Mouse (Mus musculus) forebrain, embryonic 11.5 days (tissue): ENCODE measurements at regions not wholly inside any gene's neighbourhood (a gene's known extent, or its start where the extent isn't known, plus 50 kb on each side); places are given as distances from the start of the nearest gene placed in this dataset.

Experiments used
- ATAC-seq: fragments of 200-750 bp; cut with Nextera tagmentation; replicated peaks from 2 replicates; pipeline ENCODE4 v1.8.0; 2017; ENCODE audit warnings: moderate TSS enrichment; ENCODE audit not compliant: low FRiP score
- DNase-seq: peaks from one replicate; pipeline ENCODE4 v3.0.0-alpha.2; 2017; ENCODE audit warnings: low spot score
- H3K27ac ChIP-seq: fragments of 300-500 bp; sonication (generic); 2 replicates; pipeline ENCODE4 v1.5.1; 2014; ENCODE audit warnings: low read depth, low read length
- H3K27me3 ChIP-seq: fragments of 300-500 bp; sonication (generic); 2 replicates; pipeline ENCODE4 v1.6.1; 2014; ENCODE audit warnings: mild to moderate bottlenecking, low read length, mixed read lengths; ENCODE audit not compliant: control insufficient read depth, insufficient read depth
- H3K36me3 ChIP-seq: fragments of 300-500 bp; sonication (generic); 2 replicates; pipeline ENCODE4 v1.6.1; 2014; ENCODE audit warnings: mild to moderate bottlenecking, low read length, moderate library complexity, mixed read lengths; ENCODE audit not compliant: control insufficient read depth, insufficient read depth
- H3K4me1 ChIP-seq: fragments of 300-500 bp; sonication (generic); replicated peaks from 2 replicates; pipeline ENCODE4 v1.6.1; 2014; ENCODE audit warnings: low read length, mixed read lengths; ENCODE audit not compliant: control insufficient read depth, insufficient read depth
- H3K4me2 ChIP-seq: fragments of 300-500 bp; sonication (generic); 2 replicates; pipeline ENCODE4 v1.6.1; 2014; ENCODE audit warnings: low read depth, mild to moderate bottlenecking, low read length, moderate library complexity, mixed read lengths; ENCODE audit not compliant: severe bottlenecking
- H3K4me3 ChIP-seq: fragments of 300-500 bp; sonication (generic); 2 replicates; pipeline ENCODE4 v1.5.1; 2014; ENCODE audit warnings: low read depth, low read length
- H3K9ac ChIP-seq: fragments of 300-500 bp; sonication (generic); 2 replicates; pipeline ENCODE4 v1.6.1; 2014; ENCODE audit warnings: low read length
- H3K9me3 ChIP-seq: fragments of 300-500 bp; sonication (generic); 2 replicates; pipeline ENCODE4 v1.6.1; 2016; ENCODE audit warnings: low read length, mixed read lengths; ENCODE audit not compliant: control insufficient read depth
- WGBS: fragments of 180-500 bp; shearing (Covaris S2); extraction: QIAGEN DNeasy Blood & Tissue Kit; methylation state at CpG from one replicate; pipeline ENCODE4 v1.1.7; 2014; 5-methylcytosine and 5-hydroxymethylcytosine counted together

DNA sequence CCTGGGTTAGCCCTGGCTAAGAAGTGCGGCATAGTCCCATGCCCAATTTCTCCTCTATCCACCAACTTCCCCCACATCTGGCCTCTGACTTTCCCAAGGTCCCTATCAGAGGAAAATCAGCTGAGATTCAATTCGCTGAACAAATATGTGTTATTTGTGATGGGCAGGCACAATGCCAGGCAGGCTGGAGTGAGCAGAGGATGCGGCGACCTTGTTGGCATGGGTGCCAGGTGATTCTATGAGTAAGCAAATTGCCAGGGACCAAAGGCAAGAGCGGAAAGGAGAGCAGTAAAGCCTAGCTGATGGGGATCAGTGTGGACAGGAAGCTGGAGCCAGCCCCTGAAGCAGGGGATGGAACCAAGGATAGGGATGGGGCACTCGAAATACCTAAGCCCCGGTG lies 196.9 kb upstream of the Ppargc1a start:
- Histone ChIP-seq H3K4me1 (no peaks in the 10 kb centered on the region), H3K27ac (no peak overlapping the region), H3K4me2 (no peak overlapping the region), H3K4me3 (no peak overlapping the region), H3K27me3 (no peaks in the 10 kb centered on the region), H3K9me3 (no peaks in the 10 kb centered on the region), H3K9ac (no peak overlapping the region), H3K36me3 (no peaks in the 10 kb centered on the region)
- 92% methylated on average over 7 of the region's 7 CpGs for WGBS
- ATAC-seq = no peak
- DNase-seq = no peak

DNA sequence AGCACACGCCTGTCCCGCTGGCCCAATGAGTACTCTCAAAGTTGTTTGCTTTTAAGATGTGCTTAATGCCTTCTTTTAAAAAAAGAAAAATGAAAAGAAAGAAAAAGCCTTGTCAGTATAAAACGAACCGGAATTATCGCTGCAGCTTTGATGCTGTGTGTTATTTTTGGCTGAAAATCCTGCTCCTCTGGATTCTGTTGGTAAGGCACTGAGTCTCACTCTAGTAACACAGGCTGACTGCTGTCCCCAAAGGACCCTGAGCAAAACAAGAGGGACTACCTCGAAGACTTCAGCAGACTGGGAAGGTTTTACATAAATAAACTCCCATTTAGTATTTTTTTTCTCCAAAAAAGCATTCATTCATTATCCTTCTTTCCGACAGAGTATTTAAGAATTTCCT lies 196.1 kb upstream of the Ppargc1a start:
- H3K9ac ChIP-seq = no peak overlapping the region
- no peaks in the 10 kb centered on the region for H3K36me3 ChIP-seq
- ATAC-seq = no peak
- H3K4me2 ChIP-seq = no peak overlapping the region
- DNase-seq = no peak
- no peak overlapping the region for H3K4me3 ChIP-seq
- H3K27ac ChIP-seq = no peak overlapping the region
- H3K27me3 ChIP-seq = no peaks in the 10 kb centered on the region
- no peaks in the 10 kb centered on the region for H3K4me1 ChIP-seq
- WGBS = 74% methylated on average over 7 of the region's 7 CpGs
- H3K9me3 ChIP-seq = no peaks in the 10 kb centered on the region

- Histone ChIP-seq H3K4me3 (no peak overlapping the region), H3K27me3 (no peaks in the 10 kb centered on the region), H3K9ac (no peak overlapping the region), H3K27ac (no peak overlapping the region), H3K36me3 (no peaks in the 10 kb centered on the region), H3K4me1 (no peaks in the 10 kb centered on the region), H3K4me2 (no peak overlapping the region), H3K9me3 (no peaks in the 10 kb centered on the region)
- WGBS = 59% methylated on average over 3 of the region's 3 CpGs
- no peak for DNase-seq
- ATAC-seq = no peak
Measured at GRCm38 (mm10) chr5:51762352-51762751, 194.8 kb upstream of the Ppargc1a start.

DNA sequence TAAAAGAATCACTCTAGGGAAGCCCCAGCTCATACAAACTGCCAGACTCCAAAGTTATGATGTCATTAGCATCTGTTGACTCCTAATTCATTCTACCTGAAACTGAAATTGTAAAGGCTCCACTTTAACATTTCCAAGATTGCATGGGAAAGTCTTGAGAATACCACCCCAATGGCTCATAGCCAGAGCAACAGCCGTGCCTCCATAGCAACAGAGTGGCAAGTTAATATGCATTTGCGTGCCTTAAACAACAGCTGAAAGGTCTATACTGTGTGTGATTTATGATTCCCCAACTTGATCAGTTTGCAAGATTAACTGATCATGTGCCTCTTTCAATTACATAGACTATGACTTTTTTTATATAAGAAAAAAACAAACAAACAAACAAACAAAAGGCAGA lies 190.8 kb upstream of the Ppargc1a start:
- H3K36me3 ChIP-seq = no peaks in the 10 kb centered on the region
- DNase-seq = no peak
- 90% methylated on average over 2 of the region's 2 CpGs for WGBS
- no peak overlapping the region for H3K9ac ChIP-seq
- no peak overlapping the region for H3K27ac ChIP-seq
- H3K9me3 ChIP-seq = no peaks in the 10 kb centered on the region
- H3K27me3 ChIP-seq = no peaks in the 10 kb centered on the region
- no peak overlapping the region for H3K4me2 ChIP-seq
- H3K4me1 ChIP-seq = no peaks in the 10 kb centered on the region
- ATAC-seq = no peak
- no peak overlapping the region for H3K4me3 ChIP-seq

GRCm38 (mm10) chr5:51757864-51758263 lies 190.3 kb upstream of the Ppargc1a start:
- Histone ChIP-seq H3K4me1 (no peaks in the 10 kb centered on the region), H3K27ac (no peak overlapping the region), H3K27me3 (no peaks in the 10 kb centered on the region), H3K9ac (no peak overlapping the region), H3K9me3 (no peaks in the 10 kb centered on the region), H3K36me3 (no peaks in the 10 kb centered on the region), H3K4me2 (no peak overlapping the region), H3K4me3 (no peak overlapping the region)
- ATAC-seq = no peak
- DNase-seq = no peak
- 86% methylated on average over 2 of the region's 2 CpGs for WGBS

DNA sequence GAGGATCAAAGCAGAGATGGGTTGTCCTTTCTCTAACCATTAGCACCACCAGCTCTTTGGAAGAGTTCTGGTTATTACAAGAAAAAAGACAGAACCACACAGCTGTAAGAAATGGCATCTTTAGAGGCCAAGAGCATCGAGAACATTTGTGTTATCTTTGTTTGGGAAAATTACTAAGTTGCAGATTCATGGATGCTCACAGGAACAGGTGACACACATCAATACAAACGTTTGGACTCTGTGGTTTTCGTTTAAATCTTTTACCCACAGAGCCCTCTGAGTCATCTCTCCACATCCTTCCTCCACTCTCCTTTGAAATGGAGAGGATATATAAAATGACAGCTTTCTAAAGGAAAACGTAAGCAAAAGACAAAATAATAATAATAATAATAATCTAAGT lies 184.5 kb upstream of the Ppargc1a start:
- H3K9ac ChIP-seq = no peak overlapping the region
- H3K27me3 ChIP-seq = no peaks in the 10 kb centered on the region
- no peaks in the 10 kb centered on the region for H3K4me1 ChIP-seq
- DNase-seq = no peak
- H3K36me3 ChIP-seq = no peaks in the 10 kb centered on the region
- no peak overlapping the region for H3K27ac ChIP-seq
- ATAC-seq = no peak
- no peaks in the 10 kb centered on the region for H3K9me3 ChIP-seq
- no peak overlapping the region for H3K4me2 ChIP-seq
- WGBS = 86% methylated on average over 4 of the region's 4 CpGs
- no peak overlapping the region for H3K4me3 ChIP-seq

DNA sequence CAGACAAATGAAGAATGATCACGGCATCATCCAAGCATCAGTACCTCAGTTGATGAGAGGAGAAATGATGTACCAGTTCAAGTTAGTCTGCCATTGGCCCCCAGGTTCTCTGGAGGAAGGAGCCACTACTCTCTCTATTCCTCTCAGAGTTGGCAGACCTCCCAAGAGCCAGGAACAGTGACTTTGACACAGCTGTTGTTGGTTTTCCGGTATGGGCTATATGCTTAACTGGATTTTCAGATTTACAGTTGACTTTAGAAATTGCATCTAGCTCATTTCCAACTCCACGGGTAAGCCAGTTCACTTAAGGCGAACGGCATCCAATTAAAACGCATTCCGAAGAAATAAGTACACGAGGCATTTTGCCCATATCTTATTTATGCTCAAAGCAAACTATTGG lies 182.9 kb upstream of the Ppargc1a start:
- no peak overlapping the region for H3K4me2 ChIP-seq
- no peak overlapping the region for H3K4me3 ChIP-seq
- H3K36me3 ChIP-seq = no peaks in the 10 kb centered on the region
- no peak overlapping the region for H3K9ac ChIP-seq
- DNase-seq (no peak), ATAC-seq (no peak)
- H3K4me1 ChIP-seq = no peaks in the 10 kb centered on the region
- H3K9me3 ChIP-seq = no peaks in the 10 kb centered on the region
- no peak overlapping the region for H3K27ac ChIP-seq
- WGBS = 92% methylated on average over 8 of the region's 8 CpGs
- H3K27me3 ChIP-seq = no peaks in the 10 kb centered on the region

DNA sequence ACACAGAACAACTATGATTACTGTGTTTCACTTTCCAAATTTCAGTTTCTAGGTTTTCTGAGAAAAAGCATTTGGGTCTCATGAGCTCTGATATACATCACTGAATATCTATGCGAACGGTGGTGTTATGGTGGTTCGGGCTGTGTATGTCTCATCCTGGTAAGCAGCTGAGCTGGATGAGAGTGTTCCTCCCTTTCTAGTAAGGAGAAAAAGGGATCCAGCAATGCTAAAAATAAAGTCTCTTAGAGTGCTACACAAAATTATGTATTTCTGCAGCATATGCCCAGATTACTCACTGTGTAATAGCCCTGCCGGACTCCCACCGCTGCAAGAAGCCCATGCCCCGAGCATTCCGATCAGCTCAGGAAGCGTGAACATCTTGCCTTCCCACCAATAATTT lies 173.4 kb upstream of the Ppargc1a start:
- no peaks in the 10 kb centered on the region for H3K36me3 ChIP-seq
- H3K4me3 ChIP-seq = no peak overlapping the region
- no peak overlapping the region for H3K27ac ChIP-seq
- no peak overlapping the region for H3K4me2 ChIP-seq
- H3K9ac ChIP-seq = no peak overlapping the region
- no peaks in the 10 kb centered on the region for H3K4me1 ChIP-seq
- H3K9me3 ChIP-seq = no peaks in the 10 kb centered on the region
- no peaks in the 10 kb centered on the region for H3K27me3 ChIP-seq
- WGBS = 95% methylated on average over 8 of the region's 8 CpGs
- ATAC-seq (no peak), DNase-seq (no peak)

DNA sequence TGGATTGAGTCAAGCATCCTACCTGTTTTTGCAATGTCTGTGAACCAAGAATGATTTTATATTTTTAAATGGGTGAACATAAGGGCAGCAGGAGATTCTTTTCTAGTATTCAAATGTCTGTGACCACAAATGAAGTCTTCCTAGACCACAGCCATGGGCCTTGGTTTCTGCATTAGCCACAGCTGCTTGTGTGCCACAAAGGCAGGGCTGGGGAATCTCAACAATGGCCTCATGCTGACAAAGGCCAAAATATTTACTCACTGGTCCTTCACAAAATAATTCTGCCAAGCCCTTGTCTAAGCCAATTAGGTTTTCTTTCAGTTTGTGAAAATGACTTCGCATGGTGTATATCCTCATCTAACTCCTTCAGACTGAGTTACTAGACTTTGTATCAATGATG lies 162.7 kb upstream of the Ppargc1a start:
- no peaks in the 10 kb centered on the region for H3K4me1 ChIP-seq
- no peaks in the 10 kb centered on the region for H3K27me3 ChIP-seq
- ATAC-seq = no peak
- 35% methylated on average over 1 of the region's 1 CpGs for WGBS
- H3K4me2 ChIP-seq = no peak overlapping the region
- H3K9me3 ChIP-seq = no peaks in the 10 kb centered on the region
- DNase-seq = no peak
- no peak overlapping the region for H3K9ac ChIP-seq
- H3K27ac ChIP-seq = no peak overlapping the region
- H3K36me3 ChIP-seq = no peaks in the 10 kb centered on the region
- no peak overlapping the region for H3K4me3 ChIP-seq
